In genomic region chr8:124085668-124086067, GRCm38 (mm10) we compare ENCODE assay signal across 26 mouse cellular contexts.
"Had no signal": no experiment of that assay in that cellular context is flagged by ENCODE, and none has a peak within 500 bp of the region (broad histone marks: within the 10 kb centered on the region; RNA-seq: fewer than 3 reads in every experiment).

No protein-coding gene starts in this region.

- H3K27ac ChIP-seq: heart, adult 2 months; heart, embryonic 13.5 days; heart, embryonic 15.5 days; hindbrain, embryonic 13.5 days; hindbrain, embryonic 15.5 days; hindbrain, postnatal 0 days; intestine, embryonic 15.5 days; kidney, embryonic 15.5 days; kidney, postnatal 0 days; limb, embryonic 13.5 days; limb, embryonic 15.5 days had no signal

- H3K9ac ChIP-seq: heart, embryonic 13.5 days; heart, embryonic 15.5 days; hindbrain, embryonic 13.5 days; hindbrain, embryonic 15.5 days; intestine, embryonic 15.5 days; kidney, embryonic 15.5 days; limb, embryonic 13.5 days; limb, embryonic 15.5 days had no signal

- ATAC-seq: hindbrain, postnatal 0 days; inflammation-experienced regulatory T-cells, adult 6 months; intestine, embryonic 15.5 days; intestine, postnatal 0 days had no signal

- H3K27me3 ChIP-seq: hindbrain, embryonic 15.5 days; intestine, embryonic 15.5 days; kidney, embryonic 15.5 days; limb, embryonic 13.5 days; limb, embryonic 15.5 days had no signal

- DNase-seq: gastrocnemius, postnatal 14 days; gastrocnemius, postnatal 36 days; heart, adult 11 months; heart, adult 2 months; heart, postnatal 14 days; heart, postnatal 36 days; kidney, adult 2 months; kidney, adult 9 months; kidney, postnatal 14 days; kidney, postnatal 36 days; layer of hippocampus, adult 9-11 months; layer of hippocampus, postnatal 36 days; left cerebral cortex, postnatal 4 days had no signal

- H3K4me2 ChIP-seq: heart, embryonic 11.5 days; heart, embryonic 13.5 days; heart, embryonic 15.5 days; hindbrain, embryonic 13.5 days; hindbrain, embryonic 15.5 days; intestine, embryonic 15.5 days; kidney, embryonic 15.5 days; limb, embryonic 13.5 days; limb, embryonic 15.5 days had no signal

- H3K9me3 ChIP-seq: heart, embryonic 15.5 days; hindbrain, embryonic 13.5 days; hindbrain, embryonic 15.5 days; intestine, embryonic 15.5 days; kidney, embryonic 15.5 days; limb, embryonic 13.5 days; limb, embryonic 15.5 days had no signal

- H3K4me1 ChIP-seq: intestine, embryonic 15.5 days had no signal

- H3K36me3 ChIP-seq: heart, embryonic 13.5 days; heart, embryonic 15.5 days; hindbrain, embryonic 13.5 days; hindbrain, embryonic 15.5 days; intestine, embryonic 15.5 days; kidney, embryonic 15.5 days; limb, embryonic 13.5 days; limb, embryonic 15.5 days had no signal

- H3K4me3 ChIP-seq: heart, adult 2 months; heart, embryonic 13.5 days; heart, embryonic 15.5 days; hindbrain, embryonic 13.5 days; hindbrain, embryonic 15.5 days; intestine, embryonic 15.5 days; kidney, embryonic 15.5 days; limb, embryonic 13.5 days; limb, embryonic 15.5 days had no signal
